Mouse (Mus musculus) hindbrain, embryonic 10.5 days (tissue): ENCODE data around the gene Olfr248. TPM values are rescaled to one million over a fixed set of nuclear protein-coding genes. Genes with fewer than 3 reads are reported as not detected.
"Not testable (repeated sequence)": the region's sequence is repeated elsewhere in the genome, so short reads cannot be mapped to it uniquely, and the experiment has no call there.

Source experiments
- DNase-seq: peaks from one replicate; pipeline ENCODE4 v3.0.0-alpha.2; 2017; ENCODE audit warnings: low spot score
- H3K27ac ChIP-seq: fragments of 300-500 bp; sonication (generic); 2 replicates; pipeline ENCODE4 v1.5.1; 2016; ENCODE audit warnings: mild to moderate bottlenecking, moderate library complexity
- H3K27me3 ChIP-seq: fragments of 300-500 bp; sonication (generic); 2 replicates; pipeline ENCODE4 v1.6.1; 2016; ENCODE audit warnings: mild to moderate bottlenecking; ENCODE audit not compliant: poor library complexity, insufficient read depth, severe bottlenecking
- H3K36me3 ChIP-seq: fragments of 300-500 bp; sonication (generic); 2 replicates; pipeline ENCODE4 v1.6.1; 2016; ENCODE audit warnings: mild to moderate bottlenecking, moderate library complexity
- H3K4me1 ChIP-seq: fragments of 300-500 bp; sonication (generic); replicated peaks from 2 replicates; pipeline ENCODE4 v1.6.1; 2016; ENCODE audit warnings: mild to moderate bottlenecking
- H3K4me3 ChIP-seq: fragments of 300-500 bp; sonication (generic); 2 replicates; pipeline ENCODE4 v1.5.1; 2016; ENCODE audit warnings: mild to moderate bottlenecking, moderate library complexity
- H3K9me3 ChIP-seq: fragments of 300-500 bp; sonication (generic); 2 replicates; pipeline ENCODE4 v1.6.1; 2016; ENCODE audit warnings: mild to moderate bottlenecking, moderate library complexity
- WGBS: fragments of 180-500 bp; shearing (Covaris S2); methylation state at CpG from one replicate; pipeline ENCODE4 v1.1.7; 2016; 5-methylcytosine and 5-hydroxymethylcytosine counted together
- polyA plus RNA-seq: library from polyadenylated mRNA; unstranded; fragments of >200 nt; fragmentation: Nextera tagmentation; extraction: Ambion mirVana; gene quantifications from 2 replicates; pipeline ENCODE4 v1.2.1, GENCODE M21; 2016

The Olfr248 gene
- not detected in 2 replicates for polyA plus RNA-seq

- 94% methylated on average over 2 of the region's 2 CpGs for WGBS
- H3K36me3 ChIP-seq, result no peaks in the 10 kb centered on the region
- DNase-seq, result no peak
These were observed at the start of gene Olfr248 for GRCm38 (mm10) chr1:174390746-174391145. Gene Olfr248 (plus strand): TSS chr1:174391046.

GRCm38 (mm10) chr1:174353636-174354035, 37.2 kb upstream of the Olfr248 start:
- not testable (repeated sequence) for H3K4me1 ChIP-seq, H3K27ac ChIP-seq, DNase-seq, H3K27me3 ChIP-seq, H3K36me3 ChIP-seq, H3K9me3 ChIP-seq, H3K4me3 ChIP-seq
- WGBS, result 88% methylated on average over 1 of the region's 1 CpGs

More at GRCm38 (mm10) chr1:174390746-174391145, at the start of gene Olfr248:
- Histone ChIP-seq H3K27me3 (no peaks in the 10 kb centered on the region), H3K4me1 (no peaks in the 10 kb centered on the region), H3K9me3 (no peaks in the 10 kb centered on the region), H3K27ac (no peak within 1 kb of the TSS), H3K4me3 (no peak within 1 kb of the TSS)

- Histone ChIP-seq H3K9me3 (no peaks in the 10 kb centered on the region), H3K4me3 (no peak overlapping the region), H3K4me1 (no peaks in the 10 kb centered on the region), H3K36me3 (no peaks in the 10 kb centered on the region), H3K27ac (no peak overlapping the region), H3K27me3 (no peaks in the 10 kb centered on the region)
- DNase-seq, result no peak
- WGBS, result 86% methylated on average over 5 of the region's 5 CpGs
These were observed 36.2 kb upstream of the Olfr248 start for GRCm38 (mm10) chr1:174354640-174355039.

- no peak within 1 kb of the TSS for H3K4me3 ChIP-seq
- no peak for DNase-seq
- no peaks in the 10 kb centered on the region for H3K4me1 ChIP-seq
- no peaks in the 10 kb centered on the region for H3K27me3 ChIP-seq
- WGBS, result 85% methylated on average over 2 of the region's 2 CpGs
- no peaks in the 10 kb centered on the region for H3K36me3 ChIP-seq
- H3K27ac ChIP-seq, result no peak within 1 kb of the TSS
- H3K9me3 ChIP-seq, result no peaks in the 10 kb centered on the region
These were observed 25.9 kb upstream of the Olfr248 start, which contains the start of gene Olfr417 for GRCm38 (mm10) chr1:174364882-174365451. Gene Olfr417 (plus strand): TSS chr1:174365122.

- no peaks in the 10 kb centered on the region for H3K36me3 ChIP-seq
- no peaks in the 10 kb centered on the region for H3K27me3 ChIP-seq
- WGBS, result 94% methylated on average over 3 of the region's 3 CpGs
- H3K27ac ChIP-seq, result no peak overlapping the region
- no peak overlapping the region for H3K4me3 ChIP-seq
- no peak for DNase-seq
- no peaks in the 10 kb centered on the region for H3K4me1 ChIP-seq
- no peaks in the 10 kb centered on the region for H3K9me3 ChIP-seq
These were observed 17.0 kb upstream of the Olfr248 start for GRCm38 (mm10) chr1:174373799-174374198.

- Histone ChIP-seq H3K27me3 (no peaks in the 10 kb centered on the region), H3K36me3 (no peaks in the 10 kb centered on the region), H3K27ac (no peak overlapping the region), H3K4me3 (no peak overlapping the region), H3K9me3 (no peaks in the 10 kb centered on the region), H3K4me1 (no peaks in the 10 kb centered on the region)
- DNase-seq, result no peak
- WGBS, result 94% methylated on average over 4 of the region's 4 CpGs
These were observed 32.1 kb downstream of the Olfr248 start for GRCm38 (mm10) chr1:174422959-174423358.

GRCm38 (mm10) chr1:174423764-174424163, 32.9 kb downstream of the Olfr248 start, which contains the start of gene Olfr414:
Gene Olfr414 (plus strand): TSS chr1:174424064.
- H3K27me3 ChIP-seq, result no peaks in the 10 kb centered on the region
- no peak within 1 kb of the TSS for H3K4me3 ChIP-seq
- 77% methylated on average over 1 of the region's 1 CpGs for WGBS
- no peaks in the 10 kb centered on the region for H3K36me3 ChIP-seq
- DNase-seq, result no peak
- no peaks in the 10 kb centered on the region for H3K9me3 ChIP-seq
- H3K4me1 ChIP-seq, result no peaks in the 10 kb centered on the region
- H3K27ac ChIP-seq, result no peak within 1 kb of the TSS

- Histone ChIP-seq H3K36me3 (no peaks in the 10 kb centered on the region), H3K27me3 (no peaks in the 10 kb centered on the region), H3K4me3 (no peak overlapping the region), H3K9me3 (no peaks in the 10 kb centered on the region), H3K27ac (no peak overlapping the region), H3K4me1 (no peaks in the 10 kb centered on the region)
- WGBS, result 56% methylated on average over 3 of the region's 3 CpGs
- DNase-seq, result no peak
These were observed 35.5 kb downstream of the Olfr248 start for GRCm38 (mm10) chr1:174426180-174426986.

GRCm38 (mm10) chr1:174427402-174427801, 36.6 kb downstream of the Olfr248 start:
- no peaks in the 10 kb centered on the region for H3K27me3 ChIP-seq
- no peaks in the 10 kb centered on the region for H3K4me1 ChIP-seq
- H3K9me3 ChIP-seq, result no peaks in the 10 kb centered on the region
- no peak overlapping the region for H3K4me3 ChIP-seq
- no peaks in the 10 kb centered on the region for H3K36me3 ChIP-seq
- WGBS, result 93% methylated on average over 1 of the region's 1 CpGs
- DNase-seq, result no peak
- no peak overlapping the region for H3K27ac ChIP-seq

- WGBS, result 90% methylated on average over 2 of the region's 2 CpGs
- Histone ChIP-seq H3K27me3 (no peaks in the 10 kb centered on the region), H3K4me1 (no peaks in the 10 kb centered on the region), H3K4me3 (no peak overlapping the region), H3K27ac (no peak overlapping the region), H3K36me3 (no peaks in the 10 kb centered on the region), H3K9me3 (no peaks in the 10 kb centered on the region)
- DNase-seq, result no peak
These were observed 37.6 kb downstream of the Olfr248 start for GRCm38 (mm10) chr1:174428407-174428806.

- Histone ChIP-seq H3K27me3 (no peaks in the 10 kb centered on the region), H3K4me3 (no peak overlapping the region)
- WGBS, result 69% methylated on average over 1 of the region's 1 CpGs
These were observed 43.3 kb downstream of the Olfr248 start for GRCm38 (mm10) chr1:174434121-174434520.

More at GRCm38 (mm10) chr1:174434121-174434520, 43.3 kb downstream of the Olfr248 start:
- Histone ChIP-seq H3K9me3 (no peaks in the 10 kb centered on the region), H3K4me1 (no peaks in the 10 kb centered on the region), H3K27ac (no peak overlapping the region), H3K36me3 (no peaks in the 10 kb centered on the region)
- DNase-seq, result no peak
